Mouse (Mus musculus): ENCODE data around the gene Efcab5.

The Efcab5 gene

DNA sequence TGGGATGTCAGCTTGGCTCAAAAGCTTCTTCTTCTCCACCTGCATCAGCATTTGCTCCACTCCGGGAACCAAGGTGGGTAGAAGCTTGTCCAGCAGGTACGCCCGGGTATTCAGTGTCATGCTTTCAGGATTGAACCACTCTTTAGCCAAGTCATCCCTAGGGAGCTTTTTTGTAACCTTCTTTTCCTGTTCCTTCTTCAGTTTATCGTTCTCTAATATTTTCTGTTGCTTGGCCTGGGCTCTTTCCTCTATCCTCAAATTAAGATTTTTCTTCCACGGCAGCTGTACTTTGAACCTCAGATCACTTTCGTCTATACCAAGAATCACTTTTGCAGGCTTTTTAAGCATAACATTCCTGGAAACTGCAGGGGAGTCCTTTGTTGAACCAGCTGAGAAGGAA lies at the start of gene Efcab5:
TSS of gene Efcab5 (minus strand) at position 101 of the 400 bp plus-strand sequence.
- DNase-seq (ENCODE audit: low read depth, low spot score), result no peak

DNA sequence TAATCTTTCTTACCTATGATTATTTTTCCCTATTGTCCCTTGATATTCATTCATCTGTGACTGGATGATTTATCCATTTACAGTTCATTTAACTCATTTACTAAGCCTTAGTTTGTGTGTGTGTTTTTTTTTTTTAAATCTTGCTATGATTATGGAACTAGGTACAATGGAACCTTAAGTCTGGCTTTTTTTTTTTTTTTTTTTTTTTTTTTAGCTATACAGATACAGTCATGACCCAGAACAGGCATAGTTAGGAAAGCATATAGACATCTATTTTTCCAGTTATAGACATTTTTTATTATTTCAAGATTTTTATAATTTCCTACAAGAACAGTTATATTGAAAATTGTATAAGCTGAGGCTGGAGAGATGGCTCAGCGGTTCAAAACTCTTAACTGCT lies 46.5 kb upstream of the Efcab5 start:
- no peak for DNase-seq (ENCODE audit: low read depth, low spot score)

- DNase-seq (ENCODE audit: low read depth, low spot score), result no peak
These were observed 42.7 kb upstream of the Efcab5 start for GRCm38 (mm10) chr11:77231514-77231913.

GRCm38 (mm10) chr11:77230765-77231164 lies 42.0 kb upstream of the Efcab5 start:
- DNase-seq (ENCODE audit: low read depth, low spot score), result no peak

DNA sequence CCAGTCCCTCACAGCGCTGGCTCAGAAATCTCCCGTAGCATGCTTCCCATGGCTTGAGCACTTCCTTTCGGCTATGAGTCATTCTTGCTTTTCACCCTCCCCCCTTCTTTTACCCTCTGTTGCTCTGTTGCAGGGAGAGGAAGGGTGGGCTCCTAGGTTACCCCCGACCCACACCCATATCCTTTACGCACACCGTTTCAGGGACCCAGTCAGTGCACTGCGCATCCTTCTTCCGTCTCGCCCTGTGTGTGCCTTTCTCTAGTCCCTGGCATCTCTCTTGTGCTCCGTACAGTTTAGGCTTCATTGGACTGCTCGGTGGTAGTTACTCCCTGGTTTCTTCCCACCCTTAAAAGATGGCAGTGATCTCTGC lies 28.0 kb upstream of the Efcab5 start:
- peak; percentile 22 for DNase-seq (ENCODE audit: low read depth, low spot score)

DNA sequence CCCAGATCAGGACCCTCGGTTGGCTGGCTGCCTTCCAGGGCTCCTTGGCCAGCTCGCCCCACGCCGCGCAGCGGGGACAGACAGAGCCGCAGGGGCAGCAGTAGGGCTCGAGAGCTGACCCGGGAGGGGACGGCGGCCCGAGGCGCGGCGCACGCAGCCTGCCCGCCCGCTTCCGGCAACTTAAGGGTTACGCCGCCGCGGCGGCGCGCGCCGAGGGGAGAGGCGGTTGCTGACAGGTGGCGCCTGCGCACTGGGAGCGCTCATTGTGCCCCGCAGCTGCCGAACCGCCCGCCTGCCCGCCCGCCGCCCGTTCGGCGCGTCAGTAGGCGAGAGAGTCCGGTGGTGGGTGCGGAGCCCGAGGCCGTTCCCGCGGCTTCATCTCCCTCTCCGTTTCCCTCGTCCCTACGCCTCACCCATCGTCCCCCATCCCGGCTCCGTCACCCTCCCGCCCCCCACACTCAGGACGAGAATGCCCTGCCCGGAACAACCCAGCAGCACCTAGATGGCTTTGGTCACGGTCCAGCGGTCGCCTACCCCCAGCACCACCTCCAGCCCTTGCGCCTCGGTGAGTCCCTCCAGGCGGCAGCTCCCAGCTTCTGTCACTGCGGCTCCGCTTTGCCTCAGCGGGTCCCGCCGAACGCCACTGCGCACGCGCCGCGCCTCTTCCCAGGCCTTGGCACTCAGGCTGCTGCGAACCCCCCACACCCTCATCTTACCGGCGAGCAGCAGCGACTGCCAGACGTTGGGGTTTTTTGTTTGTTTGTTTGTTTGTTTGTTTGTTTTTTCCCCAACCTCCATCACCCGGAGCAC lies 27.4 kb upstream of the Efcab5 start, which contains the start of gene Ssh2:
TSS of gene Ssh2 (plus strand) at position 337 of the 810 bp plus-strand sequence.
- DNase-seq (ENCODE audit: low read depth, low spot score), result peak; percentile 78

- DNase-seq (ENCODE audit: low read depth, low spot score), result no peak
These were observed 26.7 kb upstream of the Efcab5 start for GRCm38 (mm10) chr11:77215483-77215882.

GRCm38 (mm10) chr11:77214755-77215154 lies 26.0 kb upstream of the Efcab5 start:
- DNase-seq (ENCODE audit: low read depth, low spot score), result peak; percentile 43

GRCm38 (mm10) chr11:77214142-77214692 lies 25.4 kb upstream of the Efcab5 start:
- no peak for DNase-seq (ENCODE audit: low read depth, low spot score)

DNA sequence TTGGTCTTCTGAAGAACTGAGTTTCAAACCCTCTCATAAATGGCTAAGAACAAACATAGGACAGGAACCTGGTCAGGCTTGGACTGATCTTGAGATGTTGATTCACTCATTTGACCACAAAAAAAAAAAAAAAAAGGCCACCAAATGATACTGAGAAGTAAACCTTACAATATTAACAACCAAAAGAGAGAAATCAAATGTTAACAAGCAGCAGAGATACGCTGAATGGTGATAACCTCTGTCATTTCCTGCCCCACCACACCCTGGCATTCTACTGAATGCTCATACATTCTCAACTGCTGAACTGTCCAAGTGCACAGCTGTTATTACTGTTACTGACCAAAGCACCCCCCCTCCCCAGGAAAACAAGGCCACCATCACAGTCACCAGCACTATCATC lies 11.9 kb upstream of the Efcab5 start:
- DNase-seq (ENCODE audit: low read depth, low spot score), result no peak

DNA sequence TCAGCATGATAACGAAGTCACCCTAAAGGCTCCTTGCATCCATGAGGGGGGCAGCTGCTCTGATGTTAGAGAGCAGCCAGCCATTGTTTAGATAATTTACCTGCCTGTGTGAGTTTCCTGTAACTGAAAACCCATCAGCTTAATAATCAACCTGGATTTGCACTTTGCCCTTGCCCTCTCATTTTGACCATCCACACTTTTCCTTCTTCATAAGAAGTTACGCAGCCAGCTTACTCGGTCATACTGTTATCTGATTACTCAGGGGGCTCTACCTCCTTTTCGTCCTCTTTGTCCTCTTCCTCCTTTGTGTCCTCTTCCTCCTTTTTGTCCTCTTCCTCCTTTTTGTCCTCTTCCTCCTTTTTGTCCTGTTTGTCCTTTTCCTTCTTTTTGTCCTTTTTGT lies 10.9 kb upstream of the Efcab5 start:
- no peak for DNase-seq (ENCODE audit: low read depth, low spot score)

- no peak for DNase-seq (ENCODE audit: low read depth, low spot score)
These were observed 7.7 kb upstream of the Efcab5 start for GRCm38 (mm10) chr11:77196181-77197143.

GRCm38 (mm10) chr11:77195360-77196109 lies 6.8 kb upstream of the Efcab5 start:
- no peak for DNase-seq (ENCODE audit: low read depth, low spot score)

DNA sequence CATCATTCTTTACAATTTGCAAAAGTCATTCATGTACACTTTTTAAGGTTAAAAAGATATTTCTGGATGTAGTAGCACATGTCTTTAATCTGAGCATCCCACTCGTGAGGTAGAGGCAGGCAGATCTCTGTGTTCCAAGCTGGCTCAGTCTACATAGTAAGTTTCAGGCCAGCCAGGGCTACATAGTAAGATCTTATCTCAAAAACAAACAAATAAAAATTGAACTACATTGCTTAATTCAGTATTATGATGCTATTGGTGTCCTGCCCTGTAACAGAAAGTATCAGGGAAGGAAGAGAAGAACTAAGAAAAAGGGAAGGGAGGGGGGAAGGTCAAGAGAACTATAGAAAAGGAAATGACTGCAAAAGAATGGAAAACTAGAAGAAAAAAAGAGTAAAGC lies 6.0 kb upstream of the Efcab5 start:
- DNase-seq (ENCODE audit: low read depth, low spot score), result no peak

DNA sequence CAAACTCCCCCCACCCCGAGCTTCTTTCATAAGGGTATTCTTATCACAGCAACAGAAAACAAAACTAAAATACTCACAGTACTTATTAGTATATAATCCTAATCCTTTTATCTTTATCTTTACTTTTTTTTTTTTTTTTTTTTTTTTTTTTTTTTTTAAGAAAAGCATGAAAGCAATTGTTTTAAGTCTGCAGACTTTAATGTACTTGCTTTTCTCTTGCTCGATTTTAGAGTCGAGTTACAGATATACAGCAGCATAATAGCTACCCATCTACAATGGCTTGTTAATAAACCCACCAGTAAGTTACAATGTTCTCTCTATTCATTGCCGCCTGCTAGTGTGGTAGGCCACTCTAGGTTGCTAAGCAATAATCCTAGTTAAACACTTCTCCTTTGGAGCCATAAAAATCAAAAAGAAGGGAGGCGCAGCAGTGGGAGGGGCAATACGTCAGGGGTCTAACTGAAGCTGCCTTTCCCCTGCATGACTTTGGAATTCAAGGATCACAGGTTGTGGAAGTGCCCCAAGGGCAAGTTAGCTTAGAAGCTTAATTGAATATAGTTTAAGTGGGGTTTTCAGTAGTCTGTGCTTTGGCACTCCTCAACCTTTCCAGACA lies 5.3 kb upstream of the Efcab5 start:
- no peak for DNase-seq (ENCODE audit: low read depth, low spot score)

DNA sequence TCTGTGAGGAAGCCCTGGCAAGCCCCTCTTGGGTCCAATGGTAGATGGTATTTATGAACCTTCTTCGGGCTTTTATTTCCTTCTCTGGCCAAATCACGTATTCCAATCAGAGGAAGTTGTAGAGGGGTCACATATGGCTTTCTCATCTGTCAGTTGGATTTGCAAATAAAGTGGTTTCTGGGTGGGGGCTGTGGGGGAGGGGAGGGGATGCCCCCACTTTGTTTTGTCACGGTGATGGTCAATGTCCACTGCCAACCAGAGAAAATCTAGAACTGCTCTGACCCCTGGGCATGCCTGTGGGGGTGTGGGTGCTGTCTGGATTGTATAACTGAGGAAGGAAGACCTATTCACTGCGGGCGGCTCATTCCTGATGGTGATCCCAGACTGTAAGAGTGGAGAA lies 4.6 kb upstream of the Efcab5 start:
- no peak for DNase-seq (ENCODE audit: low read depth, low spot score)

DNA sequence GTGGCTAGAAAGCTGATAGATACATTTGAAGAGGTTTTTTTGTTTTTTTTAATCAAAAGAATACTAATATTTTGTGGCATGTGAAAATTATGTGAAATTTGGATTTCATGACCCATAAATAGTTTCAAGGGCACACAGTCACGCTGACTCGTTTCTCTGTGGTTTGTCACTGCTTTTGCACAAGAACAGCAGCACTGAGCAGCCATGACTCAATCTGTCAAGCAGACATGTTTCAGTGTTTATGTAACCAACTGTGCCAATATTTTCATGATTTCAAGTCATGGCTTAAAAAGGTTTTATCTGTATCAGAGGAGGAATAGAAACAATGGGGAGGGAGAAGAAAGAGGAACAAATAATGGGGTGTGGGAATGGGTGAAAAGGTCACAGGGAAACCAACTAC lies 3.8 kb downstream of the Efcab5 start:
- DNase-seq (ENCODE audit: low read depth, low spot score), result no peak

DNA sequence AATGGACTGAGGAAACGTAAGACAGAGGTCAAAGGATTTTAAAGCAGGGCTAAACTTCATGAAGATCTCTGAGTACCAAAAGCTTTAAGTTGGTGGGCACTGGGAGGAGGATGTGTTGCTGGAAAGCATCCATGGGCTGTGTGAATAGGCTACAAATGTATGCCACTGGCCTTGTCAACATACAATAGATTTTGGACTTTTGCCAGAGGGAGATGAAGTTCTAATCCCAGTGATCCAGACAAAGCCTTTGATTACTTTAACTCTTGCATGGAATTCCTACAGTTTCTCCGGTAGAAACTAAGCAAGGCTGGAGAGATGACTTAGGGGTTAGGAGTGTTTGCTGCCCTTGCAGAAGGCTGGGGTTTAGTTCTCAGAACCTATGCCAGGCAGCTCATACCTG lies 6.2 kb downstream of the Efcab5 start:
- no peak for DNase-seq (ENCODE audit: low read depth, low spot score)

DNA sequence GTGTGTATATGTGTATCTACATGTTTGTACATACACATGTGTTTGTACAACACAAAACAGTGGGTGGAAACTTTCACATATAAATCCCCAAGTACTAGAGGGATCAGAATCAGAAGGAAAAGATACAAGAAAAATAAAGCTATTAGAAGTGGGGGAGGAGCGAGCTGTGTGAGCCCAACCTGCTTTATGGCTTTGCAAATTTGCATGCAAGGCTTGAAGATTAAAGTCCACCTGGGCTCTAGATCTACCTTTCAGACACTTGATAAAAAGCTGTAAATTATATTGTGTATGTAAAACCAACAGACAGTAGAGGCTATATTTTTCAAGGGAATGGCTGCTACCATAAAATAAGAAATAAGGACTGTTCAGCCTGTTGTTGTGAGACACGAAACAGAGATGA lies 6.7 kb downstream of the Efcab5 start:
- no peak for DNase-seq (ENCODE audit: low read depth, low spot score)

DNA sequence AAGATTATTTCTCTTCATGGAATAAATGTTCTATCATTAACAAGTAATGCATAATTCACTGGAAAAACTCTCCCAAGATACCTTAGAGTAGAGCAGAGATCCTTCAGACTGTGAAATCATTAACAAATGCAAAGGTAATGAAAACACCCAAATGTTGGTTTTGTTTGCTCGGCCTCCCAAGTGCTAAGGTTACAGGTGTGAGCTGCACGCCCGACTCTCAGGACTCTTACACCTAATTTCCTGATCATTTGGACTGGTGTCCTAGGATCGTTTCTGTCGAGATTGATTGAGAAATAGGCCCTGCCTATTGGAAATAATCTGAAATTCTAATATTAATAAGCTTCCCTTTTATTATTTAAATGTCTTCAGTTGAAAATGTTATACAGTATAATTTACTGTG lies 7.2 kb downstream of the Efcab5 start:
- DNase-seq (ENCODE audit: low read depth, low spot score), result no peak

- DNase-seq (ENCODE audit: low read depth, low spot score), result no peak
These were observed 7.9 kb downstream of the Efcab5 start for GRCm38 (mm10) chr11:77180886-77181285.
